Mouse (Mus musculus) forebrain, embryonic 13.5 days (tissue): Measurements from ENCODE around the gene Bud23. TPM values are rescaled to one million over a fixed set of nuclear protein-coding genes. Genes with fewer than 3 reads are reported as not detected.

Experiments
- ATAC-seq: fragments of 200-750 bp; cut with Nextera tagmentation; 2 replicates; pipeline ENCODE4 v1.8.0; 2017
- H3K27ac ChIP-seq: fragments of 300-500 bp; sonication (generic); 2 replicates; pipeline ENCODE4 v1.5.1; 2015; ENCODE audit warnings: inconsistent platforms, mild to moderate bottlenecking, moderate library complexity
- H3K27me3 ChIP-seq: fragments of 300-500 bp; sonication (generic); 2 replicates; pipeline ENCODE4 v1.6.1; 2015; ENCODE audit warnings: mild to moderate bottlenecking, inconsistent platforms
- H3K36me3 ChIP-seq: fragments of 300-500 bp; sonication (generic); 2 replicates; pipeline ENCODE4 v1.6.1; 2015; ENCODE audit warnings: mild to moderate bottlenecking, inconsistent platforms; ENCODE audit not compliant: poor library complexity, severe bottlenecking
- H3K4me1 ChIP-seq: fragments of 300-500 bp; sonication (generic); 2 replicates; pipeline ENCODE4 v1.6.1; 2015; ENCODE audit warnings: inconsistent platforms
- H3K4me2 ChIP-seq: fragments of 300-500 bp; sonication (generic); 2 replicates; pipeline ENCODE4 v1.6.1; 2015; ENCODE audit warnings: inconsistent platforms, mild to moderate bottlenecking, moderate library complexity
- H3K4me3 ChIP-seq: fragments of 300-500 bp; sonication (generic); 2 replicates; pipeline ENCODE4 v1.5.1; 2015; ENCODE audit warnings: mild to moderate bottlenecking, inconsistent platforms
- H3K9ac ChIP-seq: fragments of 300-500 bp; sonication (generic); 2 replicates; pipeline ENCODE4 v1.6.1; 2015; ENCODE audit warnings: mild to moderate bottlenecking, inconsistent platforms
- H3K9me3 ChIP-seq: fragments of 300-500 bp; sonication (generic); replicated peaks from 2 replicates; pipeline ENCODE4 v1.6.1; 2016; ENCODE audit warnings: inconsistent platforms
- WGBS: fragments of 180-500 bp; shearing (Covaris S2); methylation state at CpG from one replicate; pipeline ENCODE4 v1.1.7; 2015; 5-methylcytosine and 5-hydroxymethylcytosine counted together
- polyA plus RNA-seq: library from polyadenylated mRNA; unstranded; fragments of >200 nt; fragmentation: Nextera tagmentation; extraction: Ambion mirVana; gene quantifications from 2 replicates; pipeline ENCODE4 v1.2.1, GENCODE M21; 2015

Bud23 gene
- polyA plus RNA-seq, 1 experiment from 2014 or later: 101 TPM

DNA sequence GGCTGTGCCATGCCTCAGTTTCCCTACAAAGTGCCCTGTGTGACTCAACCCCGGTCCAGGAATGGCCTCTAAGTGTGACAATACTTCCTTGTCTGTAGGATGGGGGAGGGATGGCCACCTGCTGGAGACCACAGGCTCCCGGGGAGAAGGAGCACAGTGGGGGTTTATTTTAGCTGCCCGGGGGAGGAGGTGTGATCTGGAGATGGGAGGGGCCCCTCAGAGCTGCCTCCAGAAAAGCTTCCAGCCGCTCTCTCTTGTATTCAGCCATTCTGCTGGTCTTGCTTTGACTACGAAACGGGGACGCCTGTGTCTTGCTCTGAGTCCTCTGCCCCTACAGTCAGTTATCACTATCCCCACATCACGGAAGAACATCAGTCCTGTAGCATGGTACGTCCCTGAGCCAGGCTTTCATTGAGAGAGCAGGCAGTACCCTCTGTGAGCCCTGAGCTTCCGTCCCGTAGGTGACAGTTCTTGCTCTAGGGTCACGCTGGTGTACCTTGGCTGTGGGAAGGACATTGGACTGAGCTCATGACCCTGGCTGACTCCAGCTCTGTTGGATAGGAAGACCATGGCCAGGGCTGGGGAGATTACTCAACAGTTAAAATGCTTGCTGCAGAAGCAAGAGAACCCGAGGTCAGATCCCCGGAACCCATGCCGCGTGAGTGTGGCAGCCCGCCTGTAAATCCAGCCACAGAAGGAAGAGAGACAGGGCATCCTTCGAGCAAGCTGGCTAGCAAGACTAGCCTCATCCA lies 29.0 kb downstream of the Bud23 start:
- peaks cover 4% of the 10 kb centered on the region; the same call in 1 of the 2 replicates for H3K9me3 ChIP-seq
- WGBS: 68% methylated on average over 18 of the region's 18 CpGs
- H3K9ac ChIP-seq: no peak overlapping the region
- H3K4me1 ChIP-seq: no peaks in the 10 kb centered on the region
- ATAC-seq: no peak
- no peaks in the 10 kb centered on the region for H3K27me3 ChIP-seq
- 0 out of 2 replicates have a peak, but pooled peaks cover 7% of the 10 kb centered on the region for H3K36me3 ChIP-seq
- H3K27ac ChIP-seq: no peak overlapping the region
- no peak overlapping the region for H3K4me2 ChIP-seq
- H3K4me3 ChIP-seq: no peak overlapping the region

DNA sequence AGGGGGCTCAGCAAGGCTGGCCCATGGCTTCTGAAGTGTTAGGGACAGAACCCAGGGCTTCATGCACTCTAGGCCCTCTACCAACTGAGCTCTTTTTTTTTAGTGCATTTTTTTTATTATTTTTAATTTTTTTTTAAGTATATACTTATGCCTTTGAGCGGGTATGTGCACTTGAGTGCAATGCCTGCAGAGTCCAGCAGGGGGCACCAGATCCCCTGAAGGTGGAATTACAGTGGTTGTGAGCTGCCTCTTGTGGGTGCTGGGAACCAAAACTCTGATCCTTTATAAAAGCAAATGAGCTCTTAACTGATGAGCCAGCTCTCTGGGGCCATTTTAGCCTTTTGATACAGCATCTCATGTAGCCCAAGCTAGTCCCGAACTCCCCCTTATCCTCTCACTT lies 30.2 kb downstream of the Bud23 start:
- H3K9ac ChIP-seq: no peak overlapping the region
- no peak for ATAC-seq
- H3K4me3 ChIP-seq: no peak overlapping the region
- 96% methylated on average over 2 of the region's 2 CpGs for WGBS
- peaks cover 4% of the 10 kb centered on the region; the same call in 1 of the 2 replicates for H3K9me3 ChIP-seq
- H3K36me3 ChIP-seq: 0 out of 2 replicates have a peak, but pooled peaks cover 7% of the 10 kb centered on the region
- no peak overlapping the region for H3K27ac ChIP-seq
- H3K4me1 ChIP-seq: no peaks in the 10 kb centered on the region
- no peaks in the 10 kb centered on the region for H3K27me3 ChIP-seq
- no peak overlapping the region for H3K4me2 ChIP-seq

- Histone ChIP-seq H3K4me1 (no peaks in the 10 kb centered on the region), H3K36me3 (0 out of 2 replicates have a peak, but pooled peaks cover 7% of the 10 kb centered on the region), H3K9me3 (peaks cover 4% of the 10 kb centered on the region; the same call in 1 of the 2 replicates), H3K27ac (no peak overlapping the region), H3K4me2 (no peak overlapping the region), H3K4me3 (no peak overlapping the region), H3K9ac (no peak overlapping the region), H3K27me3 (no peaks in the 10 kb centered on the region)
- 94% methylated on average over 5 of the region's 5 CpGs for WGBS
- no peak for ATAC-seq
Measured at GRCm38 (mm10) chr5:135032581-135032980, 32.2 kb downstream of the Bud23 start.

DNA sequence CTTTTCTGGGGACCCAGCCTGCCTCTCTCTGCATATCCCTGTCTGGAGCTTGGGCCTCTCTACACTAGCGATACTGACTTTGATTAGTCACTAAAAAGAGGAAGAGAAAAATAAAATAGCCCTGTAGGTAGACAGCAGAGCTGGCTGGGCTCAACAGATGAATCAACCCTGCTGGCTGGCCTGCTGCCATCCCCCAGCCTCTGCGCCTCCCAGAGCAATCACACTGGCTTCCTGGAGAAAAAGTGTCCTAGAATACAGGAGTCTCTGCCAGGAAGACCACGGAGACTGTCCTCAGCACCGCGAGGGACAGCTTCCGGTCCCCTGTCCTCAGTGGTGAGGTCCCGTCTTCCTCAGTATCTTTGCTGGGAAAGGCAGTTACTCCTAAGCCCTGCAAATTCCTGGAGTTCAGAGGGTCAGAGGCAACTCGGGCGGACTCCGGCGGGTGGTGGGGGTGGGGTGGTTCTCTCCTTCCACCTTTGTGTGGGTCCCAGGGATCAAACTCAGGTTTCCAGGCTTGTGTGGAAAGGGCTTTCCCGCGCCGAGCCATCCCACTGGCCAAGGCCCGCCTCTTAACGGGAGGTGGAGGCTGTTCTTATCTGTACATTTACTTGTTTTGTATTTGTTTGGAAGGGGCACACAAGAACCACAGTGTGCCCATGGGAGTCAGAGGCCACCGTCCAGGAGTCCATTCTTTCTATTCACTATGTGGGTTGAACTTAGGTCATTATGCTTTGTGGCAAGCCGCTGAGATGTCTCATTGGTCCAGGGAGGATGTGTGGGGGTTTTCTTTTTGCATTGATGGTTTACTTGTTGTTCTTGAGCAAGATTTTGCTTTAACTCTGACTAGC lies 35.5 kb downstream of the Bud23 start:
- WGBS: 58% methylated on average over 18 of the region's 18 CpGs
- Histone ChIP-seq H3K4me2 (no peak overlapping the region), H3K4me1 (peaks cover 17% of the 10 kb centered on the region), H3K27me3 (no peaks in the 10 kb centered on the region), H3K4me3 (no peak overlapping the region), H3K9ac (no peak overlapping the region), H3K27ac (no peak overlapping the region), H3K9me3 (no peaks in the 10 kb centered on the region), H3K36me3 (0 out of 2 replicates have a peak, but pooled peaks cover 3% of the 10 kb centered on the region)
- ATAC-seq: no peak

GRCm38 (mm10) chr5:135025899-135026298 lies 38.9 kb downstream of the Bud23 start:
- WGBS: 23% methylated on average over 7 of the region's 7 CpGs
- Histone ChIP-seq H3K4me2 (peak overlapping the region; percentile 7; the same call in 1 of the 2 replicates), H3K36me3 (no peaks in the 10 kb centered on the region), H3K27ac (no peak overlapping the region), H3K27me3 (no peaks in the 10 kb centered on the region), H3K9ac (peak overlapping the region; percentile 30), H3K4me3 (no peak overlapping the region), H3K9me3 (no peaks in the 10 kb centered on the region), H3K4me1 (peaks cover 44% of the 10 kb centered on the region)
- no peak for ATAC-seq

DNA sequence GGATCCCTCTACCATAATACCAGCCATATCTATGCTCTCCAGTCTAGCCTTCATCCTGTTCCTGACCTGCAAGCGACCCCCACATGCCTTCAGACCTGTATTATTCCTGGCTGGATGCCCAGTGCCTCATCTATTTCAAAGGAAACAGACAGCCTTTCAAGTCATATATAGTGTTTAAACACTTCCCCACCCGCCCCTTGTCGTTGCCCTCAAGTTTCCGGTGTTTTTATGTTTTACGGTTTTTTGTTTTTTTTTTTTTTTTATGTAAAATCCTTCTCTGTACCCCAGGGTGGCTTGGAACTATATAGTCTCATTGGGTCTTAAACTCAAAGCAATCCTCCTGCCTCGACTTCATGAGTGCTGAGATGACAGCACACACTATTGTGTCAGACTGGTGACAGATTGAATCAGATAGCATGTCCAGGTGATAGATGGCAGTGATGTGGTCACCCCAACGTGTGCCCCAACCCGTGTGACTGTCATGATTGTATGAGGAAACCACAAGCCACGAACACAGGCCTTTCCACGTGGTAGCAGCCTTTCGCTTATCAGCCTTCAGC lies 40.0 kb downstream of the Bud23 start:
- Histone ChIP-seq H3K36me3 (no peaks in the 10 kb centered on the region), H3K27ac (no peak overlapping the region), H3K9ac (no peak overlapping the region), H3K4me3 (peak overlapping the region; percentile 68; the same call in 1 of the 2 replicates), H3K9me3 (no peaks in the 10 kb centered on the region), H3K4me1 (peaks cover 44% of the 10 kb centered on the region), H3K27me3 (no peaks in the 10 kb centered on the region), H3K4me2 (peak overlapping the region; percentile 95)
- no peak for ATAC-seq
- WGBS: 78% methylated on average over 11 of the region's 11 CpGs

DNA sequence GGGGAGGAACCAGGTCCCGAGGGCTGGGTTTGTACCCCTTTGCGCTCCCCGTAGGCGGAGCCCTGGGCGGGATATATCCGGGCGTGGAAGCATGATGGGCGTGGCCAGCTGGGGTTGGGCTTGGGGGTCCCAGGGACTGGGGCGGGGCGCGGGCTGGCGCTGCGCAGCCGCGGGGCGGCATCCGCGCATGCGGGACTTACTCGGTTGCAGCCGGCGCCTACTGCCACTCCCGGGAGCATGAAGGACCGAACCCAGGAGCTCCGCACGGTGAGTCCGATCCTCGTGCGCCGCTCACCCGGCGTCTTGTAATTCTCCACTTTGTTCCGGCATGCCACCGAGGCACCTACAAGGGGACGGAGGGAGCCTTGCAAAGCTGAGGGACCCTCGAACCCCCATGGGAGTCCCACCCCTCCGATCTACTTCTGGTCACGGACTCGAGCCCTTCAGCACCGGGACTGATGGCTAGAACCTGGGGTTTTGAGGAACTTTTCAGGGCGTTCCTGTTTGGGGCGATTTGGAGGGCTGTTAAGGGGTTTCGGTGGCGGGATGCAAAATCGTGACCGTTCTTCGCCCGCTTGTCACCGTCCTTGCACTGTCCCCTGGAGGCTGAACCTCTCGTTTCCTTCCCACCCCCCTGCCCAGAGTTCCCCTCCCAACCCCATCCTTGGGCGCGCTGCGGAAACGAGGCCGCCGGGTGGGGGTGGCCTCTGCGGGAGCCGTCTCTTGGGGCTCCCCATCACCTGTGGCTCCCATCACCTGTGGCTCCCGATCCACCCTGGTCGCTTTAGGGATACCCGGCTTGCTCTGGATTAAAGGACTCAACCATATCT lies 41.2 kb downstream of the Bud23 start, which contains the start of gene Stx1a:
Stx1a (plus strand) TSS at position 139 of the 830 bp plus-strand sequence.
- Histone ChIP-seq H3K36me3 (no peaks in the 10 kb centered on the region), H3K27ac (peak within 1 kb of the TSS; percentile 10; the same call in 1 of the 2 replicates), H3K4me1 (peaks cover 44% of the 10 kb centered on the region), H3K4me2 (peak within 1 kb of the TSS; percentile 95), H3K9me3 (no peaks in the 10 kb centered on the region), H3K9ac (peak within 1 kb of the TSS; percentile 81), H3K4me3 (peak within 1 kb of the TSS; percentile 68), H3K27me3 (no peaks in the 10 kb centered on the region)
- under 1% methylated on average over 56 of the region's 61 CpGs for WGBS
- ATAC-seq: peak; percentile 94

DNA sequence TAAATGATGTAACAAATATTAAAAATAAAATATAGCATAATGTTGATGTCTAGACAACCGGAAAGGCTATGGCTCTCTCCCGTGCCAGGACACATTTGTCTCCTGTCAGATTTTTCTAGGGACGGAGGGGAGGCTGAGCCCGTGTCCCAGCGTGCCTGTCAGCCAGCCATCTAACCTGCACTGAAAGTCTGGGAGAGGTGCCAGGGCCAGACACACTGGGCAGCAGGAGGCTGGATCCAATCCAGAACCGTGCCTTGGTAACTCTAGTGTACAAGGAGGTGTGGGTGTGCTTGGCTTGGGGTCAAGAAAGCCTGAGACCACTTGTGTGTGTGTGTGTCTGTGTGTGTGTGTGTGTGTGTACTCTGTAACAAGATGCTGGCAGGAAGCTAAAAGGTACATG lies 42.9 kb downstream of the Bud23 start:
- ATAC-seq: peak; percentile 28; the same call in 1 of the 2 replicates
- WGBS: 56% methylated on average over 6 of the region's 6 CpGs
- H3K36me3 ChIP-seq: no peaks in the 10 kb centered on the region

GRCm38 (mm10) chr5:135016224-135016759 lies 48.5 kb downstream of the Bud23 start:
- 64% methylated on average over 4 of the region's 4 CpGs for WGBS
- H3K4me3 ChIP-seq: no peak overlapping the region
- H3K27me3 ChIP-seq: 0 out of 2 replicates have a peak, but pooled peaks cover 7% of the 10 kb centered on the region
- H3K27ac ChIP-seq: no peak overlapping the region
- H3K4me1 ChIP-seq: peaks cover 15% of the 10 kb centered on the region
- no peaks in the 10 kb centered on the region for H3K9me3 ChIP-seq
- no peak for ATAC-seq
- no peak overlapping the region for H3K4me2 ChIP-seq
- H3K9ac ChIP-seq: no peak overlapping the region
- H3K36me3 ChIP-seq: no peaks in the 10 kb centered on the region

More for the DNA sequence above, 42.9 kb downstream of the Bud23 start:
- Histone ChIP-seq H3K4me3 (no peak overlapping the region), H3K27me3 (no peaks in the 10 kb centered on the region), H3K9ac (no peak overlapping the region), H3K4me1 (peaks cover 44% of the 10 kb centered on the region), H3K27ac (no peak overlapping the region), H3K9me3 (no peaks in the 10 kb centered on the region), H3K4me2 (no peak overlapping the region)

DNA sequence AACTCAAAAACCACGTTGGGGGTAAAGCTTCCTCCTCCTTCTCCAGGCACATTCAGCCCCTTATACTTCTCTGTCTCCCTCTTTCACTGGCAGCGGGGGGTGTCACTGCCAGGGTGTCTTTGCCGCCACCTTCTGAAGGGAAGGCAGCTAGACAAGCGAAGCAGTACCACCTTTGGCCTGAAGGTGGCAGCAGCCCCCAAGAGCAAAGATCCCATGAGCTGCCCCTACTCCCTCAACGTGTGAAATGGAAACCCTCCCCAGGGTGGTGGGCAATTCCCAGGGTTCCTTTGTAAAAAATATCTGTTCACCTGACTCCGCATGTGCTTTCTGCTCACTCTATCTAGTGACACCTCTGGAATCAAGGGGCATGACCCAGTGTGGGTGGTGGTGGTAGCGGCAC lies 49.3 kb downstream of the Bud23 start:
- Histone ChIP-seq H3K27me3 (0 out of 2 replicates have a peak, but pooled peaks cover 8% of the 10 kb centered on the region), H3K27ac (no peak overlapping the region), H3K4me3 (no peak overlapping the region), H3K9ac (no peak overlapping the region), H3K36me3 (no peaks in the 10 kb centered on the region), H3K4me1 (peaks cover 21% of the 10 kb centered on the region), H3K4me2 (no peak overlapping the region), H3K9me3 (no peaks in the 10 kb centered on the region)
- WGBS: 15% methylated on average over 7 of the region's 7 CpGs
- peak; percentile 30; the same call in 1 of the 2 replicates for ATAC-seq
